Mouse (Mus musculus) heart, embryonic 14.5 days (tissue): ENCODE data around the gene Ssmem1. TPM values are rescaled to one million over a fixed set of nuclear protein-coding genes. Genes with fewer than 3 reads are reported as not detected.

Experiments used
- ATAC-seq: fragments of 200-750 bp; cut with Nextera tagmentation; 2 replicates; pipeline ENCODE4 v1.8.0; 2017; ENCODE audit warnings: low read depth, moderate TSS enrichment; ENCODE audit not compliant: insufficient number of reproducible peaks, insufficient read depth, low FRiP score
- H3K27ac ChIP-seq, 2 experiments: fragments of 200-500 bp in 1 of 2; fragments of 300-500 bp in 1 of 2; sonication (generic) in 1 of 2; replicated peaks in 1 of 2; 2 replicates each; pipeline ENCODE4 v1.5.1; 2012 to 2014; ENCODE audit warnings: low read depth in 2 of 2, low read length in 2 of 2, control low read depth in 1 of 2, mild to moderate bottlenecking in 1 of 2, mixed read lengths in 1 of 2; ENCODE audit not compliant: control insufficient read depth in 1 of 2, insufficient read depth in 1 of 2
- H3K27me3 ChIP-seq: fragments of 300-500 bp; sonication (generic); 2 replicates; pipeline ENCODE4 v1.6.1; 2014; ENCODE audit warnings: mild to moderate bottlenecking, low read length, control low read depth; ENCODE audit not compliant: control insufficient read depth, insufficient read depth
- H3K36me3 ChIP-seq: fragments of 300-500 bp; sonication (generic); 2 replicates; pipeline ENCODE4 v1.6.1; 2014; ENCODE audit warnings: mild to moderate bottlenecking, control low read depth, low read length, mixed read lengths; ENCODE audit not compliant: control insufficient read depth, insufficient read depth
- H3K4me1 ChIP-seq, 2 experiments: fragments of 200-500 bp in 1 of 2; fragments of 300-500 bp in 1 of 2; sonication (generic) in 1 of 2; 2 replicates each; pipeline ENCODE4 v1.6.1; 2012 to 2014; ENCODE audit warnings: low read length in 2 of 2, control low read depth in 1 of 2, mixed read lengths in 1 of 2; ENCODE audit not compliant: control insufficient read depth in 2 of 2, insufficient read depth in 2 of 2
- H3K4me2 ChIP-seq: fragments of 300-500 bp; sonication (generic); 2 replicates; pipeline ENCODE4 v1.6.1; 2014; ENCODE audit warnings: mild to moderate bottlenecking, low read length
- H3K4me3 ChIP-seq, 2 experiments: fragments of 200-500 bp in 1 of 2; fragments of 300-500 bp in 1 of 2; sonication (generic) in 1 of 2; 2 replicates each; pipeline ENCODE4 v1.5.1; 2012 to 2014; ENCODE audit warnings: low read length in 2 of 2, mild to moderate bottlenecking in 2 of 2, control low read depth in 1 of 2, low read depth in 1 of 2, moderate library complexity in 1 of 2; ENCODE audit not compliant: control insufficient read depth in 1 of 2, insufficient read depth in 1 of 2
- H3K9ac ChIP-seq: fragments of 300-500 bp; sonication (generic); 2 replicates; pipeline ENCODE4 v1.6.1; 2014; ENCODE audit warnings: mild to moderate bottlenecking, low read length
- H3K9me3 ChIP-seq: fragments of 300-500 bp; sonication (generic); 2 replicates; pipeline ENCODE4 v1.6.1; 2016; ENCODE audit warnings: low read length, control low read depth; ENCODE audit not compliant: control insufficient read depth
- WGBS: fragments of 180-500 bp; shearing (Covaris S2); extraction: QIAGEN DNeasy Blood & Tissue Kit; methylation state at CpG from one replicate; pipeline ENCODE4 v1.1.7; 2014; 5-methylcytosine and 5-hydroxymethylcytosine counted together
- polyA plus RNA-seq: library from polyadenylated mRNA; unstranded; fragments of >200 nt; fragmentation: Nextera tagmentation; extraction: Ambion mirVana; gene quantifications from 2 replicates; pipeline ENCODE4 v1.2.1, GENCODE M21; 2014

The Ssmem1 gene
- polyA plus RNA-seq, 1 experiment from 2014 or later: not detected

DNA sequence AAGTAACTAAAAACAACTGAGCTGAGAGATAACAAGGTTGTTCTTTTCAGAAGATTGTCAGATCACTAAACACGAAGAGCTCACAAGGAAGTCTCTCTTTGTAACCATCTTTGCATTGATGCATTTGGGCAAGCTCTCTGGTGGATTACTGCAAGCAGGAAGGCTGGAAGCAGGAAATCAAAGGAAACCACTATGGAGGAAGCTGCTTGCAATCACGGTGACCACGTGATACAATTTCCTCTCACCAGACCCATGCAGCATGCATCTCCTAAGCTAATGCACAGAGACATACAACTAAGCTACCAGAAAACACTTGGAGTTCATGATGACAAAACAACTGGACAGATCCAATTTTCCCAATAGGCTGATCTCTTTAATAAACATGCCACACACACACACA is 10.6 kb upstream of the Ssmem1 start:
- Histone ChIP-seq H3K9me3 (no peaks in the 10 kb centered on the region), H3K9ac (no peak overlapping the region), H3K4me1 (peaks cover 4 to 7% of the 10 kb centered on the region in 2 experiments; a peak in 3 of 4 replicates), H3K27me3 (no peaks in the 10 kb centered on the region), H3K36me3 (peaks cover 85% of the 10 kb centered on the region), H3K27ac (no peak overlapping the region), H3K4me3 (no peak overlapping the region), H3K4me2 (no peak overlapping the region)
- 66% methylated on average over 3 of the region's 3 CpGs for WGBS
- no peak for ATAC-seq

DNA sequence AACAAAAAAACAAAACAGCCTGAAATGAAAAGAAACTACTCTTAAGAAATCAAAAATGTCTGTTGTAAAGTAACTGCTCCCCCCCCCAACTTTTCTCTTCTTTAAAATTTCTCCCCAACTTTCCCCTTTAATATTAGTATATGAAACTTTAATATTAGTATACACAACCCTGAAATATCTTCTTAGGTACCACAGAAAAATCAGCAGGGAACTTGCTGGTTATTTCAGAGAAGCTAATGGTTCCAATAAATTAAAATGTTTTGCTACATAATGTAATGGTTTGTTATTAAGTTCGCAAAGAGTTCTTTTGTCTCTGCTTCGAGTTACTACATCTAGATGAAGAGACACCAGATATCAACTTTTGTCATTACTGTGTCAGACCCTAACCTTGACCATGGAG is 825 bp upstream of the Ssmem1 start:
- Histone ChIP-seq H3K9me3 (no peaks in the 10 kb centered on the region), H3K9ac (peak overlapping the region; percentile 77), H3K36me3 (peaks cover 31% of the 10 kb centered on the region), H3K4me1 (peaks cover 4 to 9% of the 10 kb centered on the region in 2 experiments), H3K4me3 (peak overlapping the region; percentile 51 to 84), H3K4me2 (peak overlapping the region; percentile 63), H3K27me3 (no peaks in the 10 kb centered on the region), H3K27ac (peak overlapping the region; percentile 95 to 100)
- no peak for ATAC-seq
- 8% methylated on average over 2 of the region's 2 CpGs for WGBS

DNA sequence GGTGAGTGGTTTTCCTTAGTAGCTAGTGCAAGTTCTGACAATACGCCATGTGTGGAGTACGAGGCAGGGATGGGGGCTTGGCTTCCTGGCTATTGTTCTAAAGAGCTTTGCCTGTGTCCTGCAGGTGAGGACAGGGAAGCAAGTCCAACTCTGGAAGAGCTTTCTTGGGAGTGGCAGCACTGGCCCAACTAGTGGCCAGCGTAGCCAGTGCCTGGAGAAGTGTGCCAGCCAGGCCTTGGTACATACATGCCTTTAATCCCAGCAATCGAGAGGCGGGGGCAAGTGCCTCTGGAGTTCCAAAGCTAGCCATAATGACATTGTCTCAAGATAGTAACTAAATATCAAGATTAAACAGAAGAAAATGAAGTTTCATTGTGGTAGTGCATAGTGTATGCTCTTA is 642 bp downstream of the Ssmem1 start:
- Histone ChIP-seq H3K4me1 (peaks cover 4 to 18% of the 10 kb centered on the region in 2 experiments), H3K27me3 (no peaks in the 10 kb centered on the region), H3K36me3 (peaks cover 19% of the 10 kb centered on the region), H3K9ac (0 out of 2 replicates have a peak overlapping the region, but pooled peaks have one; percentile 64), H3K27ac (peak overlapping the region; percentile 77 to 95; a peak in 3 of 4 replicates), H3K4me3 (no peak overlapping the region), H3K4me2 (peak overlapping the region; percentile 63), H3K9me3 (no peaks in the 10 kb centered on the region)
- no peak for ATAC-seq
- 75% methylated on average over 5 of the region's 5 CpGs for WGBS

DNA sequence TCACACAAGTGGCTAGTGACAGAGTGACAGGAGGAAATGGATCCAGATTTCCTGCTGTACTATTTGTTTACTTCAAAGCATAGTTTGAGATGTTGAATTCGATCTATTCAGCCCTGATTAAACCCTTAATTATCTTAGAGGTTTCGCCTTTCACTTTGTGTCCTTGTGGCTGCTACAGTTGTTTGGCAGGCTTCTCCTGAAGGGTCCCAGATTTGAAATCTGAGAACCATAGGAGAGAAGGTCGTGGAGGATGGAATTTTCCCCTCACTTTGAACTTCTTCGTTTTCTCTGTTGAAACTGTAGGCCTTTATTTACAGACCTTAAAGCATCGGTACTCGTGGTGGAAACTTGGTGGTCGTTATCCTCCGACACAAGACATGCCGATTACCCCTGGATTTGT is 4.6 kb downstream of the Ssmem1 start:
- no peak overlapping the region for H3K4me2 ChIP-seq
- H3K9me3 ChIP-seq: no peaks in the 10 kb centered on the region
- H3K36me3 ChIP-seq: no peaks in the 10 kb centered on the region
- H3K4me1 ChIP-seq: peaks cover 4 to 15% of the 10 kb centered on the region in 2 experiments
- H3K9ac ChIP-seq: peak overlapping the region; percentile 21; the same call in 1 of the 2 replicates
- no peak overlapping the region for H3K4me3 ChIP-seq
- no peak for ATAC-seq
- WGBS: 17% methylated on average over 9 of the region's 9 CpGs
- H3K27ac ChIP-seq: no peak overlapping the region
- H3K27me3 ChIP-seq: no peaks in the 10 kb centered on the region

DNA sequence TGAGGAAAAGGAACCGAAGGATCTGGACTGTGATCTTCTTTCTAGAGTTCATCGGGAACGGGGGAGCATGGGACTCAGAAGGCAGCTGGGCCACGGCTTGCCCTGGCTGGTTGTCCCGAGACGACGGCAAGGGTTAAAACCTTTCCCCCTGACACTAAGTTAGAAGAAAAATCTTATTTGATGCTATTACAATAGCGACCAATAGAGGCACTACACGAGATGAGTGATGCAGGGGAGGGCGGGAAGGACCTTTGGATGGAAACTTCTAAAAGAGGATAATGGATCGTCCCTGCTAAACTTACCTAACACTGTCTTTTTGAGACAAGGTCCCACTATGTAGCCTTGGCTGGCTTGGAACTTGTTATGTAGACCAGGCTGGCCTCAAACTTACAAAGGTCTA is 10.8 kb downstream of the Ssmem1 start:
- WGBS: 60% methylated on average over 11 of the region's 11 CpGs
- Histone ChIP-seq H3K9me3 (no peaks in the 10 kb centered on the region), H3K27ac (no peak overlapping the region), H3K27me3 (no peaks in the 10 kb centered on the region), H3K4me1 (peaks cover 0 to 7% of the 10 kb centered on the region in 2 experiments; a peak in 3 of 4 replicates), H3K9ac (no peak overlapping the region), H3K4me2 (no peak overlapping the region), H3K4me3 (no peak overlapping the region), H3K36me3 (no peaks in the 10 kb centered on the region)
- no peak for ATAC-seq

DNA sequence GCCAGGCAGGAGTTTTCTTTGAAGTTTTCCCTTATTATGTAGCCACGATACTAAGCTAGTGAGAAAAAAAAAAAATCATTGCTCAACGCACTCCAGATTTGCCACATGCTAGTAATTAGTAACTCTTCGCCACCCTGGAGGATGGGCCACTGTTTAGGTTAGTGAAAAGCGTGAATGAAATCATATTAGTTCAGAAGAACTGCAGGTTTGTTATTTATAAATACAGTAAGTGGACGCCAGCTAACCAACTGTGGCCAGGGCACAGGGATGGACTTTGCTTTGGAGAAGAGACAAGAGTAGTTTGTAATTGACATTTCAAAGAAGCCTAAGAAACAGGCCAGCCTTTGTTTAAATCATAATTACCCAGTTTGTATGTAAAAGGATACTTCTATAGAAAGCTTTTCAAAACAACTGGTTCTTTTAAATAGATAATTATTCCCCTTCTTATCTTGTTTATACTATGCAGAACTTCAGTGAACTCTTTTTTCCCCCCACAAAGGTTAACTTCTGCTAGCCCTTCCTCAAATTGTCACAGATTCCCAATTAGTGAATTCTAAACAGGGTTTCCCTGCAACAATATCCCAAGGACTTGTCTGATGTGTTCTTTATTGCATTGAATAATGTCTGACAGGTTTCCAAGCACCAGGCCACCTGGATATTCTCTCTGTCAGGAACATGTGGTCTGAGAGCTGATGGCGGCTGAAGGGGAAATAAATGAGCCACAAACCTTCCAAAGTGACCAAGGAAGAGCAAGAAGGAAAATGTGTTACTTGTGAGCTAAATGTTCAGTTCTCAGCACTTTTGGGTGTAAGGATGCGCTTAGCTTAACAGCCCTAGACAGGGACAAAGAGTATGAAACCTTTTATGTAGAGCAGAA is 16.0 kb downstream of the Ssmem1 start:
- no peaks in the 10 kb centered on the region for H3K36me3 ChIP-seq
- ATAC-seq: no peak
- WGBS: 43% methylated on average over 7 of the region's 7 CpGs
- H3K4me1 ChIP-seq: peaks cover 30 to 51% of the 10 kb centered on the region in 2 experiments
- no peaks in the 10 kb centered on the region for H3K27me3 ChIP-seq
- H3K9ac ChIP-seq: no peak overlapping the region
- H3K27ac ChIP-seq: peak overlapping the region; percentile 78 to 81
- H3K9me3 ChIP-seq: no peaks in the 10 kb centered on the region
- H3K4me3 ChIP-seq: no peak overlapping the region
- H3K4me2 ChIP-seq: no peak overlapping the region

DNA sequence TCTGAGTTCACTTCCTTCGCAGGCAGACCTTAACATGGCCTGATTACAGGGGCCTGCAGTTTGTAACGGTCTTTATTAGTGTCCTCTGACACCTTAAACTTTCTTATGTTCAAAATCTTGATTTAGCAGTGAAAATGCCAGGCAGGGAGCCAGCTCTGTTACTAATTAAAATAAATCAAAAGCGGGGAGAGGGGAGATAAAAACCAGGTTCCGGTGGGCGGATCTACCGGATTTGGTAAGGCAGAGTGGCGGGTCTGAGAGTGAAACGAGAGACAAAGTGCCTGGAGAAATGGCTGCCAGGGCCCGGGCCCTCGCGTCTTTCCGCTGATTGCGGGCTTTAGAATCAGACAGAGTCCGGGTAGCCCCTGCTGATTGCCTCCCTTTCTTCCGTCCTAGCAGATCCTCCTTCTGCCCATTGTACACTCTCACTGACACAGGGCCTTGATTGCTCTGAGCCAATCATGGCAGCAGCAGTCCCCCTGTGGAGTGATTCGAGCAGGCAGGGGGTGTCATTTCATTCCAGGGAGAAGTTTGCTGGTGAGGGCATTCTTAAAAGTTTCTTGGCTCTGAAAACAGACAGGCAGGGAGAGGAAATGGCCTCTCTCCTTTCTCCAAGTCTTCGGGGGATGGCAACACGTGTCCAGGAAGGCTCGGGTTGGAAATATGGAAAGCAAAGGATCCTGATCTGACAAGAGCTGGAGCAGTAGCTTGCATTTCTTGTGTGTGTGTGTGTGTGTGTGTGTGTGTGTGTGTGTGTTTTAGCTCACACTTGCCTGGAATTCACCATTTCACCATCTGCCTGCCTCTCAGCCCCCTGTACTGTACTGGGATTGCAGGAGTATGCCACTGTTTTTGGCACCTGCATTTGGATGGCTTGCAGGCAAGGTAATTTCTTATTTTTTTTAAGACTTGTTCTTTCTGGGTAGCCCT is 17.2 kb downstream of the Ssmem1 start:
- no peaks in the 10 kb centered on the region for H3K36me3 ChIP-seq
- peak overlapping the region; percentile 51 for H3K9ac ChIP-seq
- peak overlapping the region; percentile 81 to 85 for H3K27ac ChIP-seq
- 26% methylated on average over 19 of the region's 19 CpGs for WGBS
- H3K4me1 ChIP-seq: peaks cover 30 to 51% of the 10 kb centered on the region in 2 experiments
- no peak overlapping the region for H3K4me3 ChIP-seq
- no peak; the same call in 1 of the 2 replicates for ATAC-seq
- H3K9me3 ChIP-seq: no peaks in the 10 kb centered on the region
- no peaks in the 10 kb centered on the region for H3K27me3 ChIP-seq
- H3K4me2 ChIP-seq: peak overlapping the region; percentile 37
